ENCODE assay signal across 8 mouse cellular contexts in genomic region chr10:79716254-79716987, GRCm38 (mm10). TPM values are rescaled to one million over a fixed set of nuclear protein-coding genes. Genes with fewer than 3 reads are reported as not detected.
DNase-seq lines count a peak whose midpoint lies in the region; ATAC-seq and TF ChIP-seq lines count a peak whose summit lies in the region.

Hcn2 (plus strand) TSS chr10:79716634.

- peak; percentile 60 for DNase-seq in adrenal gland, postnatal 14 days
- DNase-seq in adrenal gland, postnatal 4 days (ENCODE audit: low spot score in 2 of 2): no peak
- DNase-seq in right cerebral cortex, postnatal 25 days: peak; percentile 37
- DNase-seq in right cerebral cortex, adult 2 months (ENCODE audit: low spot score in 2 of 2): no peak
- no peak for DNase-seq in heart, postnatal 10 days
- no peak for DNase-seq in stomach, postnatal 0 days (ENCODE audit: low spot score)
- DNase-seq in right cerebral cortex, adult 18-20 months: no peak

- H3K27me3 ChIP-seq in limb, embryonic 13.5 days: peaks cover 80% of the 10 kb centered on the region
- peaks cover 6% of the 10 kb centered on the region; the same call in 1 of the 2 replicates for H3K27me3 ChIP-seq in stomach, postnatal 0 days (ENCODE audit: control insufficient read depth, insufficient read depth, low read length)

- WGBS in limb, embryonic 13.5 days: 4% methylated on average over 37 of the region's 91 CpGs
- WGBS in stomach, postnatal 0 days: 3% methylated on average over 43 of the region's 91 CpGs

- H3K4me3 ChIP-seq in limb, embryonic 13.5 days: peak within 1 kb of the TSS; percentile 60
- H3K4me3 ChIP-seq in stomach, postnatal 0 days (ENCODE audit: low read depth, low read length): peak within 1 kb of the TSS; percentile 56

- H3K4me2 ChIP-seq in limb, embryonic 13.5 days (replicated peaks): peak within 1 kb of the TSS; percentile 95
- peak within 1 kb of the TSS; percentile 95 for H3K4me2 ChIP-seq in stomach, postnatal 0 days (replicated peaks; ENCODE audit: low read depth)

- H3K9ac ChIP-seq in limb, embryonic 13.5 days: peak within 1 kb of the TSS; percentile 43
- H3K9ac ChIP-seq in stomach, postnatal 0 days (ENCODE audit: low read length): peak within 1 kb of the TSS; percentile 31; the same call in 1 of the 2 replicates

- no peak for ATAC-seq in limb, embryonic 13.5 days (ENCODE audit: low FRiP score, low read depth)
- peak; percentile 19; the same call in 1 of the 2 replicates for ATAC-seq in stomach, postnatal 0 days (ENCODE audit: low FRiP score, low TSS enrichment)

- peaks cover 8% of the 10 kb centered on the region for H3K36me3 ChIP-seq in limb, embryonic 13.5 days
- H3K36me3 ChIP-seq in stomach, postnatal 0 days (ENCODE audit: control insufficient read depth, insufficient read depth, low read length): no peaks in the 10 kb centered on the region; the same call in 1 of the 2 replicates

- TF ChIP-seq EP300 in stomach, postnatal 0 days (optimal IDR thresholded peaks at IDR 0.05): no peak

- no peak for TF ChIP-seq CTCF in stomach, postnatal 0 days (IDR thresholded peaks at IDR 0.05; ENCODE audit: low read depth)

- intact Hi-C loops in heart, postnatal 10 days (cut with DNase I): no loop called here

- no peaks in the 10 kb centered on the region for H3K9me3 ChIP-seq in limb, embryonic 13.5 days
- H3K9me3 ChIP-seq in stomach, postnatal 0 days (ENCODE audit: control insufficient read depth, low read length): no peaks in the 10 kb centered on the region

- H3K27ac ChIP-seq in limb, embryonic 13.5 days: no peak within 1 kb of the TSS
- no peak within 1 kb of the TSS for H3K27ac ChIP-seq in stomach, postnatal 0 days (replicated peaks)

- H3K4me1 ChIP-seq in limb, embryonic 13.5 days: peaks cover 19% of the 10 kb centered on the region
- H3K4me1 ChIP-seq in stomach, postnatal 0 days (replicated peaks; ENCODE audit: control insufficient read depth, insufficient read depth): 0 out of 2 replicates have a peak, but pooled peaks cover 2% of the 10 kb centered on the region

RNA-seq across cellular contexts. Expression of gene Hcn2, which starts in this region (rescaled TPM):
- 7.1 and 10.6 TPM in 2 replicates for total RNA-seq in adrenal gland, postnatal 14 days (2021)
- total RNA-seq in adrenal gland, postnatal 4 days (2021): 1 to 10 TPM; 8.9 to 9.3 TPM
- total RNA-seq in heart, postnatal 10 days (2021): 10 to 100 TPM; 22.6 to 27.6 TPM
- polyA plus RNA-seq in limb, embryonic 13.5 days (2015; fragmentation: Nextera tagmentation; extraction: Ambion mirVana): not detected in 2 replicates
- 0.28 and 0.38 TPM in 2 replicates for polyA plus RNA-seq in stomach, postnatal 0 days (2015; fragmentation: Nextera tagmentation; extraction: Ambion mirVana)

Comparison
In these comparisons a context has a peak if more than half of its experiments do, and no peak if none do; other contexts are left out.
1. DNase-seq: peak in adrenal gland, postnatal 14 days (single experiment) and right cerebral cortex, postnatal 25 days (single experiment); none in adrenal gland, postnatal 4 days (0 of 2), right cerebral cortex, adult 2 months (0 of 2), heart, postnatal 10 days (0 of 2), stomach, postnatal 0 days (single experiment) and right cerebral cortex, adult 18-20 months (single experiment).
2. Peak in ATAC-seq, H3K4me3 ChIP-seq, H3K9ac ChIP-seq and H3K4me2 ChIP-seq in stomach, postnatal 0 days; RNA of the gene not detected or under 1 TPM.